Comparison of ENCODE assay signal across 28 mouse cellular contexts in the genomic region with DNA sequence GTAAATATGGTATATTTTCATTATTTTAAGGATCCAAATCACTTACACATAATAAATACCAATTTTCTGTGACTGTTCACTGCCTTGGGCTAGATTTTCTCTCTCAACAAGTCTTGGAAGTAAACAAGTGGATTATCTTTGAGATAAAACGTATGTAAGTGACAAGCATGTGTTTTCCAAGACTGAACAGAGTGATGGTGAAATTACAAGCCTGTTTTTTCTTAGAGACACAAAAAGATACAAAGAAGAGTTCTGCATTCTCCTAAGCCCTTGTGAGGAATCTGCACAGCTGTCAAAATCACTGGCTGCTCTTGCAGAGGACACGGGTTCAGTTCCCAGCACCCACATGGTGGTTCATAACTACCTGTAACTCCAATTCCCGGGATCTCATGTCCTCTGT.
"Had no signal": no experiment of that assay in that cellular context is flagged by ENCODE, and none has a peak within 500 bp of the region (broad histone marks: within the 10 kb centered on the region; RNA-seq: fewer than 3 reads in every experiment).

No protein-coding gene starts in this region.

- H3K4me3 ChIP-seq: left cerebral cortex, adult 2 months; limb, embryonic 10.5 days; limb, embryonic 12.5 days; limb, embryonic 13.5 days; limb, embryonic 15.5 days; liver, embryonic 12.5 days; liver, embryonic 13.5 days; liver, embryonic 15.5 days; megakaryocyte, embryonic 14.5 days; midbrain, embryonic 10.5 days; midbrain, embryonic 12.5 days; midbrain, embryonic 13.5 days; midbrain, embryonic 15.5 days; myocyte; neural tube, embryonic 12.5 days; neural tube, embryonic 13.5 days had no signal

- ATAC-seq: liver, embryonic 12.5 days; liver, postnatal 0 days; midbrain, embryonic 13.5 days; midbrain, embryonic 15.5 days; midbrain, embryonic 16.5 days had no signal

- H3K9me3 ChIP-seq: limb, embryonic 10.5 days; limb, embryonic 12.5 days; limb, embryonic 13.5 days; limb, embryonic 15.5 days; liver, embryonic 12.5 days; liver, embryonic 13.5 days; liver, embryonic 15.5 days; midbrain, embryonic 10.5 days; midbrain, embryonic 12.5 days; midbrain, embryonic 13.5 days; midbrain, embryonic 15.5 days; neural tube, embryonic 12.5 days; neural tube, embryonic 13.5 days had no signal

- H3K4me2 ChIP-seq: limb, embryonic 12.5 days; limb, embryonic 13.5 days; limb, embryonic 15.5 days; liver, embryonic 11.5 days; liver, embryonic 12.5 days; liver, embryonic 13.5 days; liver, embryonic 15.5 days; midbrain, embryonic 11.5 days; midbrain, embryonic 12.5 days; midbrain, embryonic 13.5 days; midbrain, embryonic 15.5 days; neural tube, embryonic 12.5 days; neural tube, embryonic 13.5 days had no signal

- H3K36me3 ChIP-seq: limb, embryonic 10.5 days; limb, embryonic 12.5 days; limb, embryonic 13.5 days; limb, embryonic 15.5 days; liver, embryonic 12.5 days; liver, embryonic 13.5 days; liver, embryonic 15.5 days; midbrain, embryonic 10.5 days; neural tube, embryonic 12.5 days; neural tube, embryonic 13.5 days had no signal

- H3K4me1 ChIP-seq: limb, embryonic 12.5 days; liver, embryonic 12.5 days; liver, embryonic 13.5 days; liver, embryonic 15.5 days; megakaryocyte, embryonic 14.5 days had no signal

- DNase-seq: layer of hippocampus, postnatal 36 days; left cerebral cortex, postnatal 4 days; liver; liver, embryonic 13.5 days; liver, postnatal 0 days; lung, adult 18-20 months; lung, postnatal 4 days; midbrain, embryonic 14.5 days had no signal

- H3K9ac ChIP-seq: limb, embryonic 12.5 days; limb, embryonic 13.5 days; limb, embryonic 15.5 days; liver, embryonic 12.5 days; liver, embryonic 13.5 days; liver, embryonic 14.5 days; liver, embryonic 15.5 days; liver, postnatal 0 days; midbrain, embryonic 12.5 days; midbrain, embryonic 13.5 days; midbrain, embryonic 15.5 days; neural tube, embryonic 12.5 days; neural tube, embryonic 13.5 days had no signal

- H3K27ac ChIP-seq: left cerebral cortex, adult 2 months; limb, embryonic 10.5 days; limb, embryonic 12.5 days; limb, embryonic 13.5 days; limb, embryonic 15.5 days; liver, embryonic 12.5 days; liver, embryonic 13.5 days; liver, embryonic 14.5 days; liver, embryonic 15.5 days; macrophage; midbrain, embryonic 10.5 days; midbrain, embryonic 12.5 days; midbrain, embryonic 13.5 days; midbrain, embryonic 15.5 days; neural tube, embryonic 12.5 days; neural tube, embryonic 13.5 days had no signal

- H3K27me3 ChIP-seq: limb, embryonic 12.5 days; limb, embryonic 13.5 days; limb, embryonic 15.5 days; liver, embryonic 12.5 days; liver, embryonic 13.5 days; liver, embryonic 15.5 days; megakaryocyte, embryonic 14.5 days; midbrain, embryonic 12.5 days; midbrain, embryonic 13.5 days; midbrain, embryonic 15.5 days; neural tube, embryonic 12.5 days; neural tube, embryonic 13.5 days had no signal
